Mouse (Mus musculus): ENCODE data around the gene Inafm2. TPM values are rescaled to one million over a fixed set of nuclear protein-coding genes. Genes with fewer than 3 reads are reported as not detected.
A peak's percentile ranks its signal among the peaks of the same experiment; 100 is the strongest.

Inafm2 gene
- polyA plus RNA-seq, 1 experiment from 2014 or later, result 20.7 TPM

DNA sequence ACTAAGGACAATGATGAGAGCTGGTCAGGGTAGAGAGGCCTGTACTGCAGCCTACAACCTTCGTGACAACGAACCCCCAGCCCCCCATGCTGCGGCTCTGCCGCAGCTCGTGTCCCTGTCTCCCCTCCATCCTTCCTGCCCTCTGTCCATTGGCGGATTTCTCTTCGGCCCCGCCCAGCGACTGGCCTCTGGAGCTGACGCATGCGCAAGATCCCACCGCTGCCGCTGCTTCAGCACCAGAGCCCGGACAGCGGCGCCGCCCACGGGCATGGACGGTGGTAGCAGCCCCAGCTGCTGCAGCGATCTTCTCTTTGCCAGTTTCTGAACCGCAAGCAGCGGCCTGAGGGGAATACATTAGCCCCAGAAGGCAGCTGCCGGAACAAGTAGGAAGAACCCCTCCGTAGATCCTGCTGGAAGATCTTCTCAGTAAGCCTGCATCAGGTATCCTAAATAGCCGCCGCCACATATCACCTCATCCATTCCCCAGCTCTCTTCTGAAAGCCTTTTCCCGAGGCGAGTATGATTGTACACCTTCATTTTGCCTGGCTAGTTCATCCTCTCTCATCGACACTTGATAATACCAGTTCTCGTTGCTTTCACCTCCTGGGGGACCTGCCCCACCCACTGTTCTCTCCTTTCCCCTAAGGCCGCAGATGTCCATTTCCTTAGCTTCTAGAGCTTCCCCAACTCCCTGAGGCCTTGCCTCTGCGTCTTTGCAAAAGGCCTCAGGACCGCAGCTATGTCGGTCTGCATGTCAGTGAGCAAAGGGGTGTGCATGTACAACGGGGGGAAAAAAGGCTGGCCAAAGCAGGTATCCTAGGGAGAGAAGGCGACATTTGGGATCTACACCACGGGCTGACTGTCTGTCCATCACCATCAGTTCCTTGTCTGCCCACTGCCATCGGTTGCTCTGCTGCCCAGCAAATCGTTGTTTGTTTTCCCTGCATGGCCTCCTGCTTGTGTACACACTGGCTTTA, 34.2 kb downstream of the Inafm2 start, which contains the start of gene Disp2:
TSS of gene Disp2 (plus strand) at position 216 of the 977 bp plus-strand sequence.
- peak; percentile 94 for DNase-seq (ENCODE audit: low spot score)
- Histone ChIP-seq H3K27me3 (replicated peaks; ENCODE audit: control insufficient read depth, insufficient read depth, low read length) (0 out of 2 replicates have a peak, but pooled peaks cover 7% of the 10 kb centered on the region), H3K27ac (replicated peaks; ENCODE audit: low read depth, low read length) (no peak within 1 kb of the TSS), H3K4me1 (ENCODE audit: control insufficient read depth, insufficient read depth, low read length) (0 out of 2 replicates have a peak, but pooled peaks cover 6% of the 10 kb centered on the region), H3K9me3 (ENCODE audit: control insufficient read depth, low read length) (no peaks in the 10 kb centered on the region), H3K9ac (ENCODE audit: low read depth, low read length) (0 out of 2 replicates have a peak within 1 kb of the TSS, but pooled peaks have one; percentile 28), H3K4me2 (ENCODE audit: low read depth, low read length) (peak within 1 kb of the TSS; percentile 57), H3K4me3 (ENCODE audit: low read depth, low read length) (peak within 1 kb of the TSS; percentile 32), H3K36me3 (ENCODE audit: control insufficient read depth, insufficient read depth, low read length) (no peaks in the 10 kb centered on the region)
- peak; percentile 95 for ATAC-seq (ENCODE audit: low read depth)
- WGBS, result 10% methylated on average over 39 of the region's 39 CpGs

GRCm38 (mm10) chr2:118781115-118781514, 35.6 kb downstream of the Inafm2 start:
- no peaks in the 10 kb centered on the region for H3K4me1 ChIP-seq (ENCODE audit: control insufficient read depth, insufficient read depth, low read length)
- no peak overlapping the region for H3K4me2 ChIP-seq (ENCODE audit: low read depth, low read length)
- no peak overlapping the region for H3K9ac ChIP-seq (ENCODE audit: low read depth, low read length)
- WGBS, result 60% methylated on average over 1 of the region's 1 CpGs
- DNase-seq (ENCODE audit: low spot score) (no peak), ATAC-seq (ENCODE audit: low read depth) (no peak)
- H3K9me3 ChIP-seq (ENCODE audit: control insufficient read depth, low read length), result no peaks in the 10 kb centered on the region
- no peak overlapping the region for H3K27ac ChIP-seq (replicated peaks; ENCODE audit: low read depth, low read length)
- H3K27me3 ChIP-seq (replicated peaks; ENCODE audit: control insufficient read depth, insufficient read depth, low read length), result 0 out of 2 replicates have a peak, but pooled peaks cover 7% of the 10 kb centered on the region
- no peaks in the 10 kb centered on the region for H3K36me3 ChIP-seq (ENCODE audit: control insufficient read depth, insufficient read depth, low read length)
- no peak overlapping the region for H3K4me3 ChIP-seq (ENCODE audit: low read depth, low read length)

DNA sequence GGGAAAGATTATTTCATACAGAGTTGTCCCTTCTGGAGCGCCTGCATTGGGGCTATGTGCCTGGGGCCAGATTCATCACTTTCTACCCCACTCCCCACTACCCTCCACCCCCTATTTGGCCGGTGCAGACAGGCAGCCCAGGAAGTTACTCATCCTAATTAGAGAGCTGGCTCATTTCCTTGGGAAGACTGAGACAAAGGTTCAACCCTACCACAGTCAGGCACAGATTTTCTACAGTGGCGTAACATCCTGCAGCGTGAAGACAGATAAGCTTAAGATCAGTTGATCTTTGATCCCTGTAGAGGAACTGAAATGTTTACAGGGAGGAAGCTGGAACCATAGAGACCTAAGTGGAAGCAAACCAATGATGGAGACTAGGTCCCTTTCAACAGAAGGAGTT, 36.7 kb downstream of the Inafm2 start:
- Histone ChIP-seq H3K4me3 (ENCODE audit: low read depth, low read length) (no peak overlapping the region), H3K27ac (replicated peaks; ENCODE audit: low read depth, low read length) (no peak overlapping the region), H3K9ac (ENCODE audit: low read depth, low read length) (no peak overlapping the region), H3K27me3 (replicated peaks; ENCODE audit: control insufficient read depth, insufficient read depth, low read length) (0 out of 2 replicates have a peak, but pooled peaks cover 7% of the 10 kb centered on the region), H3K4me2 (ENCODE audit: low read depth, low read length) (no peak overlapping the region), H3K9me3 (ENCODE audit: control insufficient read depth, low read length) (no peaks in the 10 kb centered on the region), H3K4me1 (ENCODE audit: control insufficient read depth, insufficient read depth, low read length) (no peaks in the 10 kb centered on the region), H3K36me3 (ENCODE audit: control insufficient read depth, insufficient read depth, low read length) (no peaks in the 10 kb centered on the region)
- no peak for DNase-seq (ENCODE audit: low spot score)
- WGBS, result 60% methylated on average over 4 of the region's 4 CpGs
- ATAC-seq (ENCODE audit: low read depth), result no peak

DNA sequence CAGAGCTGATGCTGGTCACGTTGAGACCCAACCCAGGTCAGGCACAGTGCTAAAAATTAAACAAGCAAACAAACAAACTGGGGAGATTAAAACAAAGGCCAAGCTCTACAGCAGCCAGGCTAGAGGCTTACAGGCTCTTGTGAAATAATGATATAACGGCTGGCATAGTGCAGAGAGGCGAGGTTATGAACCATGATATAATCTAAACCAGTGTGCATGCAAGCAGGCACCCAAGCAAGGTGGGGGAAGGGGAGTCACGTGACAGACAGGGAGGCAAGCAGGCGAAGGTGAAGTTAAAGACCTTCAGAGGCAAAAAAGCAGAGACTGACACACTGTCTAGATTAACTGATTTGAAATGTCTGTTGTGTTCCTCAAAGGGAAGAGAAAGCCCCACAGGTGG, 37.5 kb downstream of the Inafm2 start:
- H3K4me2 ChIP-seq (ENCODE audit: low read depth, low read length), result no peak overlapping the region
- no peaks in the 10 kb centered on the region for H3K36me3 ChIP-seq (ENCODE audit: control insufficient read depth, insufficient read depth, low read length)
- no peak for ATAC-seq (ENCODE audit: low read depth)
- 0 out of 2 replicates have a peak, but pooled peaks cover 7% of the 10 kb centered on the region for H3K27me3 ChIP-seq (replicated peaks; ENCODE audit: control insufficient read depth, insufficient read depth, low read length)
- no peaks in the 10 kb centered on the region for H3K9me3 ChIP-seq (ENCODE audit: control insufficient read depth, low read length)
- H3K27ac ChIP-seq (replicated peaks; ENCODE audit: low read depth, low read length), result no peak overlapping the region
- no peaks in the 10 kb centered on the region for H3K4me1 ChIP-seq (ENCODE audit: control insufficient read depth, insufficient read depth, low read length)
- H3K9ac ChIP-seq (ENCODE audit: low read depth, low read length), result no peak overlapping the region
- WGBS, result 54% methylated on average over 5 of the region's 5 CpGs
- DNase-seq (ENCODE audit: low spot score), result no peak
- H3K4me3 ChIP-seq (ENCODE audit: low read depth, low read length), result no peak overlapping the region

- Histone ChIP-seq H3K36me3 (ENCODE audit: control insufficient read depth, insufficient read depth, low read length) (no peaks in the 10 kb centered on the region), H3K4me3 (ENCODE audit: low read depth, low read length) (no peak overlapping the region), H3K27me3 (replicated peaks; ENCODE audit: control insufficient read depth, insufficient read depth, low read length) (0 out of 2 replicates have a peak, but pooled peaks cover 7% of the 10 kb centered on the region), H3K4me1 (ENCODE audit: control insufficient read depth, insufficient read depth, low read length) (no peaks in the 10 kb centered on the region), H3K9ac (ENCODE audit: low read depth, low read length) (no peak overlapping the region), H3K9me3 (ENCODE audit: control insufficient read depth, low read length) (no peaks in the 10 kb centered on the region), H3K4me2 (ENCODE audit: low read depth, low read length) (no peak overlapping the region), H3K27ac (replicated peaks; ENCODE audit: low read depth, low read length) (no peak overlapping the region)
- ATAC-seq (ENCODE audit: low read depth), result no peak
- 91% methylated on average over 7 of the region's 7 CpGs for WGBS
- no peak for DNase-seq (ENCODE audit: low spot score)
These were observed 38.1 kb downstream of the Inafm2 start for GRCm38 (mm10) chr2:118783663-118784062.

- no peak overlapping the region for H3K9ac ChIP-seq (ENCODE audit: low read depth, low read length)
- no peaks in the 10 kb centered on the region for H3K9me3 ChIP-seq (ENCODE audit: control insufficient read depth, low read length)
- no peak overlapping the region for H3K4me3 ChIP-seq (ENCODE audit: low read depth, low read length)
- H3K27me3 ChIP-seq (replicated peaks; ENCODE audit: control insufficient read depth, insufficient read depth, low read length), result no peaks in the 10 kb centered on the region
- no peak overlapping the region for H3K4me2 ChIP-seq (ENCODE audit: low read depth, low read length)
- DNase-seq (ENCODE audit: low spot score) (no peak), ATAC-seq (ENCODE audit: low read depth) (no peak)
- H3K27ac ChIP-seq (replicated peaks; ENCODE audit: low read depth, low read length), result no peak overlapping the region
- 84% methylated on average over 5 of the region's 5 CpGs for WGBS
- no peaks in the 10 kb centered on the region; the same call in 1 of the 2 replicates for H3K4me1 ChIP-seq (ENCODE audit: control insufficient read depth, insufficient read depth, low read length)
- H3K36me3 ChIP-seq (ENCODE audit: control insufficient read depth, insufficient read depth, low read length), result no peaks in the 10 kb centered on the region
These were observed 41.0 kb downstream of the Inafm2 start for GRCm38 (mm10) chr2:118786525-118786924.

DNA sequence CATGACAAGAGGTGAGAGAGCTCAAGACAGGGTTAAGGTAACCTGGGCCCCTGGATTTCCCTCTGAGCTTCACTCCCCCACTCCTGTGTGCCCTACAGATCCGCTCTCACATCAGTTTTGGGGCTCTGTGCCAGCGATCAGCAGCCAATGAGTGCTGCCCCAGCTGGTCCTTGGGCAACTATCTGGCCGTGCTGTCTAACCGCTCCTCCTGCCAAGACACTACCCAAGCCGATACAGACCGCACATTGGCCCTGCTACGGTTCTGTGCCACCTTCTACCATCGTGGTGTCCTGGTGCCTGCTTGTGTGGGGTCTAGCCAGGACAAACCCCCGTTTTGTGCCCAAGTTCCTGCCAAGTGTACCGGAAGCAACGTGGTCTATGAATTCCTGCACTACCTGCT, 43.9 kb downstream of the Inafm2 start:
- no peaks in the 10 kb centered on the region; the same call in 1 of the 2 replicates for H3K4me1 ChIP-seq (ENCODE audit: control insufficient read depth, insufficient read depth, low read length)
- H3K9ac ChIP-seq (ENCODE audit: low read depth, low read length), result no peak overlapping the region
- H3K9me3 ChIP-seq (ENCODE audit: control insufficient read depth, low read length), result no peaks in the 10 kb centered on the region
- DNase-seq (ENCODE audit: low spot score) (no peak), ATAC-seq (ENCODE audit: low read depth) (no peak)
- 90% methylated on average over 11 of the region's 11 CpGs for WGBS
- H3K4me3 ChIP-seq (ENCODE audit: low read depth, low read length), result no peak overlapping the region
- no peak overlapping the region for H3K4me2 ChIP-seq (ENCODE audit: low read depth, low read length)
- no peak overlapping the region for H3K27ac ChIP-seq (replicated peaks; ENCODE audit: low read depth, low read length)
- no peaks in the 10 kb centered on the region for H3K36me3 ChIP-seq (ENCODE audit: control insufficient read depth, insufficient read depth, low read length)
- no peaks in the 10 kb centered on the region for H3K27me3 ChIP-seq (replicated peaks; ENCODE audit: control insufficient read depth, insufficient read depth, low read length)

DNA sequence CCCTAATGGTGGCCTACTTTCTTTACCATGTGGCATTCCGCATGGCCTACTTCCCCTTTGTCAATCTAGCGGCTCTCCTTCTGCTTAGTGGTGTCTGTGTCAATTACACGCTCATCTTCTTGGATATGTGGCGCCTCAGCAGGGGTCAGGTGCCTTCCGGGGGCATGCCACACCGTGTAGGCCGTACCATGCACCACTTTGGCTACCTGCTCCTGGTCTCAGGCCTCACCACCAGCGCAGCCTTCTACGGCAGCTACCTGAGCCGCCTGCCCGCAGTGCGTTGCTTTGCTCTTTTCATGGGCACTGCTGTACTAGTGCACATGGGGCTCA, 44.6 kb downstream of the Inafm2 start:
- no peak for ATAC-seq (ENCODE audit: low read depth)
- H3K9me3 ChIP-seq (ENCODE audit: control insufficient read depth, low read length), result no peaks in the 10 kb centered on the region
- no peaks in the 10 kb centered on the region for H3K27me3 ChIP-seq (replicated peaks; ENCODE audit: control insufficient read depth, insufficient read depth, low read length)
- H3K27ac ChIP-seq (replicated peaks; ENCODE audit: low read depth, low read length), result no peak overlapping the region
- 54% methylated on average over 12 of the region's 12 CpGs for WGBS
- DNase-seq (ENCODE audit: low spot score), result no peak
- no peak overlapping the region for H3K4me3 ChIP-seq (ENCODE audit: low read depth, low read length)
- H3K9ac ChIP-seq (ENCODE audit: low read depth, low read length), result no peak overlapping the region
- H3K4me2 ChIP-seq (ENCODE audit: low read depth, low read length), result peak overlapping the region; percentile 39
- H3K4me1 ChIP-seq (ENCODE audit: control insufficient read depth, insufficient read depth, low read length), result no peaks in the 10 kb centered on the region; the same call in 1 of the 2 replicates
- H3K36me3 ChIP-seq (ENCODE audit: control insufficient read depth, insufficient read depth, low read length), result no peaks in the 10 kb centered on the region

Measured in embryonic facial prominence, embryonic 14.5 days (tissue).